Mouse (Mus musculus) hindbrain, embryonic 12.5 days (tissue): ENCODE data around the gene Lyl1. TPM values are rescaled to one million over a fixed set of nuclear protein-coding genes. Genes with fewer than 3 reads are reported as not detected.
"Not testable (repeated sequence)": the region's sequence is repeated elsewhere in the genome, so short reads cannot be mapped to it uniquely, and the experiment has no call there.

Experiments
- ATAC-seq: fragments of 200-750 bp; cut with Nextera tagmentation; 2 replicates; pipeline ENCODE4 v1.8.0; 2017; ENCODE audit warnings: moderate TSS enrichment; ENCODE audit not compliant: low FRiP score
- H3K27ac ChIP-seq: fragments of 300-500 bp; sonication (generic); 2 replicates; pipeline ENCODE4 v1.5.1; 2016; ENCODE audit warnings: mild to moderate bottlenecking
- H3K27me3 ChIP-seq: fragments of 300-500 bp; sonication (generic); 2 replicates; pipeline ENCODE4 v1.6.1; 2016; ENCODE audit warnings: mild to moderate bottlenecking
- H3K36me3 ChIP-seq: fragments of 300-500 bp; sonication (generic); 2 replicates; pipeline ENCODE4 v1.6.1; 2016; ENCODE audit warnings: mild to moderate bottlenecking
- H3K4me1 ChIP-seq: fragments of 300-500 bp; sonication (generic); 2 replicates; pipeline ENCODE4 v1.6.1; 2016
- H3K4me2 ChIP-seq: fragments of 300-500 bp; sonication (generic); replicated peaks from 2 replicates; pipeline ENCODE4 v1.6.1; 2016; ENCODE audit warnings: mild to moderate bottlenecking
- H3K4me3 ChIP-seq: fragments of 300-500 bp; sonication (generic); 2 replicates; pipeline ENCODE4 v1.5.1; 2016; ENCODE audit warnings: mild to moderate bottlenecking
- H3K9ac ChIP-seq: fragments of 300-500 bp; sonication (generic); 2 replicates; pipeline ENCODE4 v1.6.1; 2016; ENCODE audit warnings: mild to moderate bottlenecking, moderate library complexity
- H3K9me3 ChIP-seq: fragments of 300-500 bp; sonication (generic); replicated peaks from 2 replicates; pipeline ENCODE4 v1.6.1; 2016; ENCODE audit warnings: mild to moderate bottlenecking
- WGBS: fragments of 180-500 bp; shearing (Covaris S2); methylation state at CpG from one replicate; pipeline ENCODE4 v1.1.7; 2016; 5-methylcytosine and 5-hydroxymethylcytosine counted together
- polyA plus RNA-seq: library from polyadenylated mRNA; unstranded; fragments of >200 nt; fragmentation: Nextera tagmentation; extraction: Ambion mirVana; gene quantifications from 2 replicates; pipeline ENCODE4 v1.2.1, GENCODE M21; 2016

Gene Lyl1
- polyA plus RNA-seq, 1 experiment from 2014 or later, result 4.6 TPM

DNA sequence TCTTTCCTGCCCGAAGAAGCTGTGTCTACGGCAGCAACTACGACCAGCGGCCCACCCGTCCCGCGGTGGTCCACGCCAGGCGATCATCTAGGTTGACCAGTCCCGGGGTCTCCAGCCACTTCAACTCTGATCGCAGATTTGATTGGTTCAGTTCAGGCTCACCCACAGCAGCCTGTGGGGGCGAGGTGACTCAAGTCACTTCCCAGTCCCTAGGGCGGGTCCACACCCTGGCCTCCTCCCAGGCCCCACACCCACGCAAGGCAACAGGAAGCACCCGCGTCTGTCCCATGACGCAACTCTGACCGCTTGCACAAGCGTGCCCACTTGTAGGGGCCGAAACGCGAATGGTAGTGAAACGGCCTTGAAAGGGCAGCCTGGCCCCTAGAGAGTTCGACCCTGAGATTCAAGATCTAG is 39.8 kb upstream of the Lyl1 start:
- Histone ChIP-seq H3K27me3 (no peaks in the 10 kb centered on the region), H3K36me3 (no peaks in the 10 kb centered on the region), H3K9ac (peak overlapping the region; percentile 72), H3K4me1 (peaks cover 51% of the 10 kb centered on the region), H3K4me2 (peak overlapping the region; percentile 93), H3K27ac (peak overlapping the region; percentile 88), H3K9me3 (no peaks in the 10 kb centered on the region), H3K4me3 (peak overlapping the region; percentile 62)
- ATAC-seq, result no peak
- WGBS, result under 1% methylated on average over 24 of the region's 24 CpGs

DNA sequence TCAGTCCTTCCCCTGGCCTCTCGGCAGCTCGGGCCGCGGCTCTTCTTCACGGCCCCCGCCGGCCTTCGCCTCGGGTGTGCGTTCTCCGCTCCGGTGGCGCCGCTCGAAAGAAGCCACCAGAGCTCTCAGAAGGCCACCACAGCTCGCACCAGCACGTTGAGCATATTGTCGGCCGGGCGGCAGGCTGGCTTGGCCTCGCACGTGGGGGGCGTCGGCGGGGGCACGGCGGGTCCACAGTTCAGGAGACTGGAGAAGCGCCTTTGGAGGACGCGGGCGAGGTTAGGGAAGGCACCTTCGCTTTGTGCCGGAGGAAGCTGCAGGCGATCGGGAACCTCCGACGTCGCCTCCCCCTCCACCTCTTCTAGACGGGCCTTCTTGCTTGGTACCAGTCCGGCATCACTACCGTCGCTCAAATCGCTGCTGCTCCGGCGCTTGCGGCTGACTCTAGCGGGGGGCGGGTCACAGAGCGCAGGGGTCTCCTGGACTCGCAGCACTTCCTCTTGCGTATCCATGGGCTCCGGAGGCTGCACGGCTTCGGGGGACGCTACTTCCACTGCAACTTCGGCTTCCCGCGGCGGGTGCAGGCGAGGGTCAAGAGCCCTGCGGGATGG is 39.2 kb upstream of the Lyl1 start:
- ATAC-seq, result peak; percentile 14; the same call in 1 of the 2 replicates

GRCm38 (mm10) chr8:84662581-84663065 is 38.6 kb upstream of the Lyl1 start, which contains the start of gene Ier2:
Gene Ier2 (minus strand): TSS chr8:84662852.
- Histone ChIP-seq H3K4me3 (peak within 1 kb of the TSS; percentile 62), H3K27me3 (no peaks in the 10 kb centered on the region), H3K36me3 (0 out of 2 replicates have a peak, but pooled peaks cover under 1% of the 10 kb centered on the region), H3K9me3 (no peaks in the 10 kb centered on the region), H3K4me1 (peaks cover 46% of the 10 kb centered on the region), H3K4me2 (peak within 1 kb of the TSS; percentile 93), H3K27ac (peak within 1 kb of the TSS; percentile 88), H3K9ac (peak within 1 kb of the TSS; percentile 72)
- under 1% methylated on average over 27 of the region's 27 CpGs for WGBS
- ATAC-seq, result peak; percentile 75

More for the DNA sequence above, 39.2 kb upstream of the Lyl1 start:
- Histone ChIP-seq H3K4me3 (peak overlapping the region; percentile 62), H3K4me2 (peak overlapping the region; percentile 93), H3K9ac (peak overlapping the region; percentile 72), H3K36me3 (no peaks in the 10 kb centered on the region), H3K27ac (peak overlapping the region; percentile 88), H3K27me3 (no peaks in the 10 kb centered on the region), H3K4me1 (peaks cover 46% of the 10 kb centered on the region), H3K9me3 (no peaks in the 10 kb centered on the region)
- WGBS, result under 1% methylated on average over 61 of the region's 61 CpGs

DNA sequence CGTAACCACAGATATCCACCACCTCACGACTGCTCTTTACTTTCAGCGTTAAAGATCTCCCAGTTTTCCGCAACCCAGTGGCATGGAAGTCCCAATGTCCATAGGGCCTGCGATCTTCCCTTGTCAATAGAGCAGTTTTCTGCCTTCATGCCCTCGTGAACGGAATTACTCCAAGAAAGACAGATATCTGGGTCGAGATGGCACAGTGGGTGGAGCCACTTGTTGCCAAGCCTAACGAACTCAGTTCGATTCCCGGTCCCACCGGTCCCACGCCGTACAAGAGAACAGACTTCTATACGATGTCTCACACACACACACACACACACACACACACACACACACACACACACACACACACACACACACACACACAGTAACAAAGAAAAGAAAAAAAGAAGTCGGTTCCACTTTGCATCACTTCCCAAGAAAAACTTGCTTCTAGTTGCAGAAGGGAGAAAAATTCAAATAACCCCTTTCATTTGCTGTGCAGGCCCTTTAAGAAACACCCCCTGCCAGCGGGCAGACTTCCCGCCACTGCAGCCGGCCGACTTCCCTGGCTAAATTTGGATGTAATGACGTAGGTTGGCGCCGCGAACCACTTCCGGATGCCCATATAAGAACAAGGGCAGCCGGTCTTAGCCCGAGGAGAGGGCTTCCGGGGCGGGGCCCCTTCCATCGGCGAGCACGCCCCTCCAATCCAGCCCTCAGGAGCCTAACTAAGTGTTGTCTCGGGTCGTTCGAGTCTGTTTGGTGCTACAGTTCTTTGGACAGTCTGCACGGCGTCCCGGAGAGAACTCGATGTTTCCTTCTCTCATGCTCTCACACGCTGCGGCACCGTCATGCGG is 37.6 kb upstream of the Lyl1 start:
- H3K9ac ChIP-seq, result peak overlapping the region; percentile 81
- 4% methylated on average over 42 of the region's 43 CpGs for WGBS
- peaks cover 11% of the 10 kb centered on the region; the same call in 1 of the 2 replicates for H3K36me3 ChIP-seq
- H3K4me2 ChIP-seq, result peak overlapping the region; percentile 93
- peak overlapping the region; percentile 62 for H3K4me3 ChIP-seq
- no peaks in the 10 kb centered on the region for H3K9me3 ChIP-seq
- peaks cover 46% of the 10 kb centered on the region for H3K4me1 ChIP-seq
- peak; percentile 85 for ATAC-seq
- peak overlapping the region; percentile 88 for H3K27ac ChIP-seq
- H3K27me3 ChIP-seq, result no peaks in the 10 kb centered on the region

- Histone ChIP-seq H3K4me2 (peak overlapping the region; percentile 93), H3K4me1 (peaks cover 43% of the 10 kb centered on the region), H3K36me3 (peaks cover 15% of the 10 kb centered on the region; the same call in 1 of the 2 replicates), H3K9ac (peak overlapping the region; percentile 81), H3K27me3 (no peaks in the 10 kb centered on the region), H3K9me3 (no peaks in the 10 kb centered on the region), H3K27ac (peak overlapping the region; percentile 88), H3K4me3 (peak overlapping the region; percentile 62)
- ATAC-seq, result peak; percentile 52
- WGBS, result under 1% methylated on average over 29 of the region's 29 CpGs
Measured at GRCm38 (mm10) chr8:84664566-84665384, 36.5 kb upstream of the Lyl1 start.

GRCm38 (mm10) chr8:84665385-84665893 is 35.8 kb upstream of the Lyl1 start:
- peaks cover 36% of the 10 kb centered on the region for H3K4me1 ChIP-seq
- no peaks in the 10 kb centered on the region for H3K9me3 ChIP-seq
- H3K4me2 ChIP-seq, result peak overlapping the region; percentile 93
- H3K9ac ChIP-seq, result peak overlapping the region; percentile 81
- peak; percentile 1; the same call in 1 of the 2 replicates for ATAC-seq
- H3K27me3 ChIP-seq, result no peaks in the 10 kb centered on the region
- peak overlapping the region; percentile 88 for H3K27ac ChIP-seq
- H3K36me3 ChIP-seq, result peaks cover 22% of the 10 kb centered on the region
- H3K4me3 ChIP-seq, result peak overlapping the region; percentile 62
- 4% methylated on average over 14 of the region's 14 CpGs for WGBS

DNA sequence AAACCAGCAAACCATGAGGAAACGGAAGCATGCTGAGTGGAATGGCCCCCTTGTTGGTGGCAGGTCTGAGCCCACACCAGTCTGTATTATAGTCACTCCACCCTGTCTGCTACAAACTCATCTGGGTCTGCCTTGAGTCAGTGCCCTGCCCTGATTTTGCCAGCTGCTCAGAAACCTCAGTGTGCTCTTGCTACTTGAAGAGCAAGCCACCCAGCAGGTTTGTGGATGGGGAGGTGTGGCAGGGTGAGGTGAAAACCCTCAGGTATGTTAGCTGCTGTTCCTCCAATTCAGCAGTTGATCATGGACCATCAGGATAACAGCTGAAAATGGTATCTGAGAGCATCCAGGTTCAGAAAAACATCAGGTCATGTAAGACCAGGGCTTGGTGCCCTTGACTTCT is 33.2 kb upstream of the Lyl1 start:
- Histone ChIP-seq H3K27ac (no peak overlapping the region), H3K9ac (no peak overlapping the region), H3K36me3 (peaks cover 44% of the 10 kb centered on the region), H3K4me3 (no peak overlapping the region), H3K4me1 (peaks cover 19% of the 10 kb centered on the region), H3K9me3 (no peaks in the 10 kb centered on the region), H3K4me2 (no peak overlapping the region), H3K27me3 (no peaks in the 10 kb centered on the region)
- ATAC-seq, result no peak
- 75% methylated on average over 1 of the region's 1 CpGs for WGBS

DNA sequence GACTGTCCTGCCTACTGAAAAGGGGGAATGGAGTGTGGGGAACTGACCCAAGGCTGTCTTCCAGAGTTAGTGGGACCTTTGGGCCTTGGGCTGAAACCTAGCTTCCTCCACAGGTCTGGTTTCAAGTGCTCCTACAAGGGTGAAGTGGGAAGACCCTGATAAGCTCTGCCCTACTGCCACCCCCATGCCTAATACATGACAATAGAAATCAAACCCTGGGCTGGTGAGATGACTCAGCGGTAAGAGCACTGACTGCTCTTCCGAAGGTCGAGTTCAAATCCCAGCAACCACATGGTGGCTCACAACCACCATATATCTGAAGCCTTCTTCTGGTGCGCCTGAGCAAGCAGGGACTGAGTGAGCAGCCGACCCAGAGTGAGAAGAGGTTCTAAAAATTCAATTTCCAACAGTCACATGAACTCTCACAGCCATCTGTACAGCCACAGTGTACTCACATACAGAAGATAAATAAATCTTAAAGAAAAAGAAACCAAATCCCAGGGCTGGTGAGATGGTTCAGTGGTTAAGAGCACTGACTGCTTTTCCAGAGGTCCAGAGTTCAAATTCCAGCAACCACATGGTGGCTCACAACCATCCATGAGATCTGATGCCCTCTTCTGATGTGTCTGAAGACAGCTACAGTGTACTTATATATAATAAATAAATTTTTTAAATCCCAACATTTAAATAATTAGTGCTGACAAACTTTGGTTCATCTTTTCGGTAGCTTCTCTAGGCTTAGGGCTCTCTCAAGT is 32.3 kb upstream of the Lyl1 start:
- H3K4me1 ChIP-seq, result peaks cover 12% of the 10 kb centered on the region
- no peaks in the 10 kb centered on the region for H3K27me3 ChIP-seq
- H3K4me2 ChIP-seq, result no peak overlapping the region
- H3K9me3 ChIP-seq, result no peaks in the 10 kb centered on the region
- ATAC-seq, result no peak
- WGBS, result 84% methylated on average over 6 of the region's 6 CpGs
- peaks cover 53% of the 10 kb centered on the region for H3K36me3 ChIP-seq
- no peak overlapping the region for H3K9ac ChIP-seq
- H3K4me3 ChIP-seq, result no peak overlapping the region
- no peak overlapping the region for H3K27ac ChIP-seq

- H3K9me3 ChIP-seq, H3K4me2 ChIP-seq, H3K27me3 ChIP-seq, H3K27ac ChIP-seq, H3K4me3 ChIP-seq, H3K9ac ChIP-seq, ATAC-seq: not testable (repeated sequence)
- Histone ChIP-seq H3K4me1 (peaks cover 11% of the 10 kb centered on the region), H3K36me3 (peaks cover 67% of the 10 kb centered on the region)
- 85% methylated on average over 5 of the region's 5 CpGs for WGBS
Measured at GRCm38 (mm10) chr8:84670295-84671006, 30.8 kb upstream of the Lyl1 start.

- Histone ChIP-seq H3K27me3 (no peaks in the 10 kb centered on the region), H3K9ac (no peak overlapping the region), H3K4me2 (no peak overlapping the region), H3K4me1 (peaks cover 3% of the 10 kb centered on the region; the same call in 1 of the 2 replicates), H3K36me3 (peaks cover 56% of the 10 kb centered on the region), H3K27ac (no peak overlapping the region), H3K9me3 (no peaks in the 10 kb centered on the region), H3K4me3 (no peak overlapping the region)
- 92% methylated on average over 5 of the region's 5 CpGs for WGBS
- ATAC-seq, result no peak
Measured at GRCm38 (mm10) chr8:84677305-84677704, 24.0 kb upstream of the Lyl1 start.
